Mouse (Mus musculus) heart, embryonic 15.5 days (tissue): ENCODE data around the gene Kif26b. TPM values are rescaled to one million over a fixed set of nuclear protein-coding genes. Genes with fewer than 3 reads are reported as not detected.

Source experiments
- ATAC-seq: fragments of 200-750 bp; cut with Nextera tagmentation; replicated peaks from 2 replicates; pipeline ENCODE4 v1.8.0; 2017; ENCODE audit warnings: low read depth, moderate TSS enrichment; ENCODE audit not compliant: insufficient number of reproducible peaks, insufficient read depth, low FRiP score
- H3K27ac ChIP-seq: fragments of 300-500 bp; sonication (generic); 2 replicates; pipeline ENCODE4 v1.5.1; 2015; ENCODE audit warnings: mild to moderate bottlenecking, inconsistent platforms
- H3K27me3 ChIP-seq: fragments of 300-500 bp; sonication (generic); 2 replicates; pipeline ENCODE4 v1.6.1; 2015; ENCODE audit warnings: inconsistent platforms
- H3K36me3 ChIP-seq: fragments of 300-500 bp; sonication (generic); 2 replicates; pipeline ENCODE4 v1.6.1; 2015; ENCODE audit warnings: mild to moderate bottlenecking, inconsistent platforms
- H3K4me1 ChIP-seq: fragments of 300-500 bp; sonication (generic); replicated peaks from 2 replicates; pipeline ENCODE4 v1.6.1; 2015; ENCODE audit warnings: inconsistent platforms
- H3K4me2 ChIP-seq: fragments of 300-500 bp; sonication (generic); 2 replicates; pipeline ENCODE4 v1.6.1; 2015; ENCODE audit warnings: inconsistent platforms, mild to moderate bottlenecking, moderate library complexity
- H3K4me3 ChIP-seq: fragments of 300-500 bp; sonication (generic); 2 replicates; pipeline ENCODE4 v1.5.1; 2015; ENCODE audit warnings: mild to moderate bottlenecking, inconsistent platforms
- H3K9ac ChIP-seq: fragments of 300-500 bp; sonication (generic); 2 replicates; pipeline ENCODE4 v1.6.1; 2015; ENCODE audit warnings: mild to moderate bottlenecking, inconsistent platforms
- H3K9me3 ChIP-seq: fragments of 300-500 bp; sonication (generic); replicated peaks from 2 replicates; pipeline ENCODE4 v1.6.1; 2016; ENCODE audit warnings: inconsistent platforms
- WGBS: fragments of 180-500 bp; shearing (Covaris S2); methylation state at CpG from one replicate; pipeline ENCODE4 v1.1.7; 2015; ENCODE audit warnings: mixed read lengths; 5-methylcytosine and 5-hydroxymethylcytosine counted together
- polyA plus RNA-seq: library from polyadenylated mRNA; unstranded; fragments of >200 nt; fragmentation: Nextera tagmentation; extraction: Ambion mirVana; gene quantifications from 2 replicates; pipeline ENCODE4 v1.2.1, GENCODE M21; 2015

The Kif26b gene
- polyA plus RNA-seq, 1 experiment from 2014 or later = 7.3 TPM

DNA sequence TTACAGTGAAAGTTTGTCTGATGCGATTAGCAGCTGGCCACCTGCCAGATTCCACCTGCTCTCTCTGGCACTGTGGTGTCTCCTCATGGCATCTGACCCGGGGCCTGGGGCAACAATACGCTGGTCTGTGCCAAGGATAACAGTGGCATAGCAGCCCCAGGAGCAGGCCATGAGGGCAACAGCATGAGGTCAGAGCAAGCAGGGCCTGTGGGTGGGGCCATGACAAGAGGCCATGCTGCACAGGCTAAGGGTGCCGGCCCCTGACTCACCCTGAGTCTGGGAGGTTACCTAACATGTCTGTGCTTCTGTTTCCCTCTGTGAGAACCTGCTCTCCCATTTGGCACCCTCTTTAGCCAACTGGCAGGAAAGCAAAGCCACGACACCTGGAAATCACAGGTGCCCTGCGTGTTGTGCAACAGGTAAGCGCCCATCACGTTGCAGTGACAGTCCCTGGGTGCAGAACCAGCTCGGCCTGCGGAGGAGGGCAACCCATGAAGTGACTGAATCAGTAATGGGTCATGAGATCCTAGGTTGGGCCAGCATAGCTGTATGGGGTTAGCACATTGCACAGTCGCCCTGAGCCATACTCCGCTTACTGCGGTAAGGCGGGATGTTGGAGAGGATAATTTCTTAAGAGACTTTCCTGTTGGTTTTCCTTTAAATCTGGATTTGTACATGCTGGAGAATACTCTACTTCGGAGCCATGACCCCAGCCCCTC lies 72.1 kb downstream of the Kif26b start:
- Histone ChIP-seq H3K9me3 (no peaks in the 10 kb centered on the region), H3K4me1 (peaks cover 7% of the 10 kb centered on the region; the same call in 1 of the 2 replicates), H3K9ac (no peak overlapping the region), H3K27ac (no peak overlapping the region), H3K36me3 (no peaks in the 10 kb centered on the region), H3K27me3 (no peaks in the 10 kb centered on the region), H3K4me3 (no peak overlapping the region), H3K4me2 (no peak overlapping the region)
- WGBS = 74% methylated on average over 15 of the region's 15 CpGs
- no peak; the same call in 1 of the 2 replicates for ATAC-seq

DNA sequence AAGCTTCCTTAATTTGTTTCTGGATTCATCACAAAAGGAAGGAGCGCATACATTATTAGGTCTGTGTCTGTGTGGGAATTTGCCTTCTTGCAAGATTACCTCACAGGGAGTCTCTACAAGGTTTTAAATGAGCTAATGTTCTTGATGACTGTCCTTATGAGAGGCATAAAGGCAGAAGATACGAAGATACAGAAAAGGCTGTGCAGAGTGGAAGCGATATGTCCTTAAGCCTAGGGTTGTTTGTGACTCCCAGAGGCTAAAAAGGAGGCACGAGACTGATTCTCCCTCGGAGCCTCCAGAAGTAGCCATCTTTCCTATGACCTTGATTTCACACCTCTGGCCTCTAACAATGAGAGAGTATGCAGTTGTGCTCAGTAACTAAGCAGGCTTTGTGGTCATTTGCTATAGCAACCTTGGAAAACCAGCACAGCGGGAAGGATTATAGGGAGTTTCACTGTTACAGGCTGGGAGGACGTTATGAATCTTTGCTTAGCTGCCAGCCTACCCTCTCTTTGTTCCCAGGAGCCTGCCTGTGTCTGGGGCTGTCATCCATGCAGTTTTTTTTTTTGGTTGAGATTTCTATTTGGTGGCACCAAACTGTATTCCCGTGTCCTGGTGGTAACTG lies 80.3 kb downstream of the Kif26b start:
- no peak overlapping the region for H3K27ac ChIP-seq
- H3K4me3 ChIP-seq = no peak overlapping the region
- H3K4me1 ChIP-seq = peaks cover 37% of the 10 kb centered on the region
- H3K9me3 ChIP-seq = no peaks in the 10 kb centered on the region
- H3K4me2 ChIP-seq = no peak overlapping the region
- H3K36me3 ChIP-seq = no peaks in the 10 kb centered on the region
- no peak overlapping the region for H3K9ac ChIP-seq
- ATAC-seq = no peak
- H3K27me3 ChIP-seq = no peaks in the 10 kb centered on the region
- 78% methylated on average over 8 of the region's 8 CpGs for WGBS

DNA sequence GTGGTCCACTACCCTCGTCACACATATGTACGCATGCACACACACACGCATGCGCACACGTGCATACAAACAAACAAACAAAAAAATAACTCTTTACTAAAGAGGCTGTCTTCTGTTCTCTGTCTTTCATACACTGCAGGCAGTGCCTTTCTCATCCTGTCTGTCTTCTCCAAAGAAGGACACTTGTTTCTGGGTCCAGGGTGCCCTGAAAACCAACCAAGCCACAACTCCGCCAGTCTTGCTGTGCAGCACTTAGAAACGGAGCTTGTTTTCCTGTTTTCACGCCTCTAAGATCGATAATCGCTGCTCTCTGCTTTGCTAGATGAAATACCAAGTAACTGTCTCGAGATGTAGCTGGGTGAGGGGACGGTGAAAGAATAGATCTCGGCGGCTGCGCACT lies 82.6 kb downstream of the Kif26b start:
- Histone ChIP-seq H3K4me3 (no peak overlapping the region), H3K4me1 (peaks cover 37% of the 10 kb centered on the region), H3K4me2 (no peak overlapping the region), H3K9me3 (no peaks in the 10 kb centered on the region), H3K36me3 (no peaks in the 10 kb centered on the region), H3K27ac (no peak overlapping the region), H3K27me3 (no peaks in the 10 kb centered on the region), H3K9ac (no peak overlapping the region)
- no peak for ATAC-seq
- 77% methylated on average over 15 of the region's 15 CpGs for WGBS

DNA sequence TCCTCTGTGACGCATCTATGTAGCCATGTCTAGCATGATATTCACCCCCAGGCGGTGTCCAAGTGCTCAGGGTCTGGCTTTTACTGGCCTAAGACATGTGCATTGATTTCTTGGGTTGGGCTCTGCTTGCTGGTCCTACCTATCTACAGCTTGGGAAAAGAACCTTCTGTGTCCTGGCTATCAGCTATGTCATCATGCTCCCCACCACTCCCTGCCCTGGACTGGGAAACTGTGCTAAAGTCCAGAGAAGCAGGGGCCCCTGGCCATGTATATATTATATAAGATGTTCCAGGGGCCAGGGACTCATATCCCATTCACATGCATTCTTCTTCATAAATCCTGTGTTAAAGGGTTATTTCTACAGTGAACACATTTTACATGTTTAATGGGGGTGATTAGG lies 92.4 kb downstream of the Kif26b start:
- ATAC-seq = no peak
- Histone ChIP-seq H3K27me3 (no peaks in the 10 kb centered on the region), H3K4me1 (no peaks in the 10 kb centered on the region), H3K4me3 (no peak overlapping the region), H3K9ac (no peak overlapping the region), H3K36me3 (no peaks in the 10 kb centered on the region), H3K9me3 (no peaks in the 10 kb centered on the region), H3K4me2 (no peak overlapping the region), H3K27ac (no peak overlapping the region)
- 92% methylated on average over 2 of the region's 2 CpGs for WGBS

DNA sequence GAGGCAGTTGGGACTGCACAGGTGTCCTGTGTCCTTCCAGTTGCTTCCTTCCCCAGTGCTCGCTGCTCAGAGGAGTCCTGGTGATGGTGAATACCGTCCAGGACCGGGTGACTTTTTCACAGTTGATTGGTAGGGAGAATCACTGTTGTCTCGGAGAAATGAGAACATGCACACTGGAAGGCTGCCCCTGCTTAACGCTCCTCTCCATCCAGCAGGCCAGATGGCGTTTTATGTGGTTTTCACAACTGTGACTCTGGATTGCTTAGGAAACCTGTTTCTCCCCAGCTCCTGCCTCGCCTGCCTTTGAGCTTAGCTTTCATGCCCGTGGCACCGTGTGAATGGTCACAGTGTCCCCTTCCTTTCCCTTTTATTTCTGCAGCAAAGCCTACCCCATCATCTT lies 95.0 kb downstream of the Kif26b start:
- Histone ChIP-seq H3K9me3 (no peaks in the 10 kb centered on the region), H3K9ac (no peak overlapping the region), H3K4me3 (no peak overlapping the region), H3K4me1 (no peaks in the 10 kb centered on the region), H3K4me2 (no peak overlapping the region), H3K27me3 (no peaks in the 10 kb centered on the region), H3K36me3 (no peaks in the 10 kb centered on the region), H3K27ac (no peak overlapping the region)
- 79% methylated on average over 9 of the region's 9 CpGs for WGBS
- ATAC-seq = no peak

DNA sequence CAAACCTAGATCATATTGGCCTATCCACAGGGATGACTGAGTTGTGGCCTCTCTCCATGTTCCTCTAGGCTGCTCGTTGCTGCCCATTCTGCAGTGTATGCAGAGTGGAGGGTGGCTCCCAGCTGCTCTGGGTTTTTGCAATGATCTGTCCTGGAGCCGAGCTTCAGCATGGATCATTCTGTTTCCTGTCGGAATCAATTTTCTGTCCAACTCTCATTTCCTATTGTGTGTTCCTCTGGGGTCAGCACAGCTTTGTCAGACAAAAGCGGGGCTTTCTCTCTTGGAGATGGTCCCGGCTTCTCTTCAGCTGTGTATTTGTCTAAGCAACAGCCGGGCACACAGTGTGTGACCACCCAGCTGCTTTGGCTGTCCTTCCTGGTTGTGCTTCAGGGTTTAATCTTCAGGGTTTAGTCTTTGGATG lies 98.0 kb downstream of the Kif26b start:
- ATAC-seq = no peak
- no peaks in the 10 kb centered on the region for H3K36me3 ChIP-seq
- no peak overlapping the region for H3K9ac ChIP-seq
- WGBS = 54% methylated on average over 6 of the region's 6 CpGs
- no peak overlapping the region for H3K4me2 ChIP-seq
- H3K9me3 ChIP-seq = no peaks in the 10 kb centered on the region
- H3K27me3 ChIP-seq = no peaks in the 10 kb centered on the region
- peaks cover 6% of the 10 kb centered on the region for H3K4me1 ChIP-seq
- H3K4me3 ChIP-seq = no peak overlapping the region
- no peak overlapping the region for H3K27ac ChIP-seq

DNA sequence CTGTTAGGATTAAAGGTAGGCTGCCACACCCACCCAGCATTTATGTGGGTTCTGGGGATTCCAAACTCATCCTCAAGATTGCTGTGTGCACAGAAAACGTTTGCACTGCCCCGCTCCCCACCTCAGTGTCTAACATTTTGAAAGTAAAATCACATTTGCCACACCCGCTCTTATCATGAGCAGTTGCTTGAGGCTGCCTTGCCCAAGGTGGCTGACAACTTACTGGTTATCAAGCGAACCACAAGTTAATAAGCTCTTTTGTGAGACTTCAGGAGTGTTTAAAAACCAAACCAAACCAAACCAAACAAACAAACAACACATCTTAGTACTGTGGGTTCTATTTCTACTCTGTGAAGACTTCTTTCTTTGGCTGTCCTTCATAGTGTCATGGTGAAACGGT lies 101.1 kb downstream of the Kif26b start:
- Histone ChIP-seq H3K27ac (no peak overlapping the region), H3K9ac (no peak overlapping the region), H3K4me1 (peaks cover 27% of the 10 kb centered on the region), H3K27me3 (no peaks in the 10 kb centered on the region), H3K36me3 (no peaks in the 10 kb centered on the region), H3K9me3 (no peaks in the 10 kb centered on the region), H3K4me3 (no peak overlapping the region), H3K4me2 (no peak overlapping the region)
- WGBS = 74% methylated on average over 5 of the region's 5 CpGs
- no peak for ATAC-seq

DNA sequence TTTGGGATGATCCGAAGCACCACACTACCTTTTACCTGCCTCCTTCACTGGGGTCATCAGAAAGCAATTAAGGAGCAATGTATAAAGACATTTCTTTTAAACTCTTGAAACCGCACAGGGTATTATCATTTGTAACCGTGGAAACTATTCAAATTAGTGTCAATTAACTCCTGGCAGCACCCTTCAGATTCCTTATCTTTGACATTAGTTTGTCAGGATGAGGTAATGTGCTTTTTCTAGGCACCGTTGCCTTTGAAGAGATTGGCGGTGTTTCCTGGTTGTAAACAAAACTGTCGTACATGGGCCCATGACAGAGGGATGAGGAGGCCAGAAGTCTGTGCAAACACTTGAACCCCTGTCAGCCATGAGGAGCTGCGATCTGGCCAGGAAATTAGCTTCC lies 102.9 kb downstream of the Kif26b start:
- Histone ChIP-seq H3K9me3 (no peaks in the 10 kb centered on the region), H3K4me2 (no peak overlapping the region), H3K27me3 (no peaks in the 10 kb centered on the region), H3K27ac (0 out of 2 replicates have a peak overlapping the region, but pooled peaks have one; percentile 38), H3K36me3 (no peaks in the 10 kb centered on the region), H3K4me3 (no peak overlapping the region), H3K9ac (no peak overlapping the region), H3K4me1 (peaks cover 29% of the 10 kb centered on the region)
- 26% methylated on average over 7 of the region's 7 CpGs for WGBS
- no peak for ATAC-seq

DNA sequence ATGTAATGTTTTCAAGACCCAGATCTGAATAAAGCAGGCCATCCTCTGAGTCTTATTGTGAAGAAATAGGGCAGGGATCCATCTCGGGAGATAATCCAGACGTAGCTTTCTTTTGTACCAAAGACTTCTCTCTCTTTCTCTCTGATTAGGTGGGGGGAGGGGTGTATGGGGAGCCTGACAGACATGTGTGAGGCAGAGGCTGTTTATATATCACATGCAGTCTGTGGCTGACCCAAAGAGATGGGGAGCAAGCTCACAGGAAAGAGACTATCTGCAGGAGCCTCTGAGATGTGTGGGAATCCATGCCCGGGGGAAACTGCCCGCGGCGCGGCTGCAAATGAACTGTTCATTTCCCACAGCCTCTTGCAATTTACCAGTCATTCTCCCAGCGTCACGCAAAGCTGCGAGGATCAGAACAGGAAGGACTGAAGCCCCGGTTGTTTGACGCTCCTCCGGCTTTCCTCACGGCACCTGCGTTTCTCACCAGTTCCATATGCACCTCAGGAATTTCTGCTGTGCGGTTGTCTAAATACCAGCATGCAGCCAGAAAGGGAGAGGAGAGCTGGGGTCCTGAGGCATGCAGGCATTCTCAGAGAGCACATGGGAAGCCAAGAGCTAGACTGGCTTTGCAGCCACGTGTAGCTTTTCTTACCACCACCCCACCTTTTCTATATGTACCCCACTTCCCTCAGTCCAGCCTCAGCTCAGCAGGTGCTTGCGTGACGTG lies 105.6 kb downstream of the Kif26b start:
- Histone ChIP-seq H3K9me3 (no peaks in the 10 kb centered on the region), H3K4me2 (peak overlapping the region; percentile 46), H3K27me3 (no peaks in the 10 kb centered on the region), H3K4me1 (peaks cover 39% of the 10 kb centered on the region), H3K27ac (0 out of 2 replicates have a peak overlapping the region, but pooled peaks have one; percentile 26), H3K9ac (0 out of 2 replicates have a peak overlapping the region, but pooled peaks have one; percentile 1), H3K4me3 (no peak overlapping the region), H3K36me3 (no peaks in the 10 kb centered on the region)
- WGBS = 37% methylated on average over 19 of the region's 19 CpGs
- no peak for ATAC-seq

DNA sequence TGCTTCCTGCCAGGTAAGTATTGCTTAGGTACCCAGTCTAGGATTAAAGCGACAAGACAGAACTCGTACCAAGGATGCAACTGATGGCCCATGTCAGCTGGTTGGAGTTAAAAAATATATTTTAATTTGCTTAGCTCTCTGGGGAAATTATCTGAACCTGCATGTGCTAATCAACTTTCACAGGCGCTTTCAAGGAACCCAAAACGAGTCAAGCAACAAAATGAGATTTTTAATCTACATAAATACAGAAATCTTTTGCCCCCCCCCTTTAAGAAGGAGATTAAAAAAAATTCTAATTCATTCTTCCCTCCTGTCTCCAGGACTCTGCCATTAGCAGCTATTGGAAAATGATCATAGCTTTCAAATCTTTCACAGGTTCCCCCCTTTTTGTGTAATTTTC lies 106.5 kb downstream of the Kif26b start:
- Histone ChIP-seq H3K4me1 (peaks cover 48% of the 10 kb centered on the region), H3K9ac (no peak overlapping the region), H3K27ac (no peak overlapping the region), H3K4me2 (no peak overlapping the region), H3K36me3 (no peaks in the 10 kb centered on the region), H3K9me3 (no peaks in the 10 kb centered on the region), H3K27me3 (no peaks in the 10 kb centered on the region), H3K4me3 (no peak overlapping the region)
- 86% methylated on average over 4 of the region's 4 CpGs for WGBS
- no peak for ATAC-seq

DNA sequence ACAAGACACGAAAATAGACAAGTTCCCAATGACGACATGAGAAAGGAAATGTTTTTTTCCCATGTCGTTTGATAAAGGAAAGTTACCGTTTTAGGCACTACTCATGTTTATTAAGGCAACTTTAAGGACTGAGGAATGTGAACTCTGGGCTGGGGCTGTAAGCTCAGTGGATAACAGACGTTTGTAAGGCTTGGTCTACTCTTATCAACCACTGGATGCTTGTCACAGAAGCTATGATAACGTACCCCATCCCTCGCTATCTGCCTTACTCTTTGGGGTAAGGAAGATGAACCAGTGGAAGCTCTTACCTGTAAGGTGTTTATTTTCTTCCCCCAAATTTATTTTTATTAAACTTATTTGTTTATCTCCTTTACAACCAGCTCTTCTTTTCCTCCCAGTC lies 108.4 kb downstream of the Kif26b start:
- Histone ChIP-seq H3K9ac (no peak overlapping the region), H3K36me3 (no peaks in the 10 kb centered on the region), H3K4me1 (peaks cover 44% of the 10 kb centered on the region), H3K27ac (no peak overlapping the region), H3K9me3 (no peaks in the 10 kb centered on the region), H3K4me3 (no peak overlapping the region), H3K4me2 (no peak overlapping the region), H3K27me3 (no peaks in the 10 kb centered on the region)
- ATAC-seq = no peak
- WGBS = 58% methylated on average over 7 of the region's 7 CpGs
